Mouse (Mus musculus): ENCODE measurements around the gene Creg1. TPM values are rescaled to one million over a fixed set of nuclear protein-coding genes. Genes with fewer than 3 reads are reported as not detected.

The Creg1 gene
- total and polyA plus RNA-seq, 2 experiments from 2014 or later = 29.1 to 62.1 TPM

- Histone ChIP-seq H3K4me3 (ENCODE audit: low read depth, low read length) (no peak overlapping the region), H3K36me3 (replicated peaks; ENCODE audit: control insufficient read depth, insufficient read depth, low read length) (peaks cover 18% of the 10 kb centered on the region), H3K4me2 (ENCODE audit: low read depth, low read length) (no peak overlapping the region), H3K9ac (replicated peaks; ENCODE audit: low read depth, low read length) (no peak overlapping the region), H3K4me1 (ENCODE audit: control insufficient read depth, insufficient read depth) (no peaks in the 10 kb centered on the region), H3K27ac (ENCODE audit: low read depth) (no peak overlapping the region), H3K9me3 (replicated peaks; ENCODE audit: control insufficient read depth, low read length) (no peaks in the 10 kb centered on the region), H3K27me3 (ENCODE audit: control insufficient read depth, insufficient read depth, low read length) (no peaks in the 10 kb centered on the region)
- no peak for ATAC-seq (ENCODE audit: insufficient read depth, low read depth)
- WGBS = 69% methylated on average over 10 of the region's 10 CpGs
- DNase-seq (ENCODE audit: low spot score) = no peak
- no peak for TF ChIP-seq EP300 (IDR thresholded peaks at IDR 0.05; ENCODE audit: low read depth)
- TF ChIP-seq CTCF (IDR thresholded peaks at IDR 0.05; ENCODE audit: low read depth) = no peak
Observed at GRCm38 (mm10) chr1:165770181-165770759, 6.7 kb downstream of the Creg1 start.

- H3K36me3 ChIP-seq (replicated peaks; ENCODE audit: control insufficient read depth, insufficient read depth, low read length) = peaks cover 18% of the 10 kb centered on the region
- H3K4me1 ChIP-seq (ENCODE audit: control insufficient read depth, insufficient read depth) = no peaks in the 10 kb centered on the region
- H3K27ac ChIP-seq (ENCODE audit: low read depth) = no peak overlapping the region
- no peak overlapping the region for H3K4me3 ChIP-seq (ENCODE audit: low read depth, low read length)
- no peak overlapping the region for H3K9ac ChIP-seq (replicated peaks; ENCODE audit: low read depth, low read length)
- DNase-seq (ENCODE audit: low spot score) = peak; percentile 82
- H3K27me3 ChIP-seq (ENCODE audit: control insufficient read depth, insufficient read depth, low read length) = no peaks in the 10 kb centered on the region
- WGBS = 2% methylated on average over 12 of the region's 12 CpGs
- peak; percentile 71 for ATAC-seq (ENCODE audit: insufficient read depth, low read depth)
- TF ChIP-seq EP300 (IDR thresholded peaks at IDR 0.05; ENCODE audit: low read depth) = no peak
- TF ChIP-seq CTCF (IDR thresholded peaks at IDR 0.05; ENCODE audit: low read depth) = peak; percentile 84
- no peaks in the 10 kb centered on the region for H3K9me3 ChIP-seq (replicated peaks; ENCODE audit: control insufficient read depth, low read length)
- peak overlapping the region; percentile 24 for H3K4me2 ChIP-seq (ENCODE audit: low read depth, low read length)
Observed at GRCm38 (mm10) chr1:165771491-165771897, 7.9 kb downstream of the Creg1 start.

GRCm38 (mm10) chr1:165771998-165772397, 8.5 kb downstream of the Creg1 start:
- Histone ChIP-seq H3K4me3 (ENCODE audit: low read depth, low read length) (no peak overlapping the region), H3K9ac (replicated peaks; ENCODE audit: low read depth, low read length) (no peak overlapping the region), H3K4me1 (ENCODE audit: control insufficient read depth, insufficient read depth) (no peaks in the 10 kb centered on the region), H3K36me3 (replicated peaks; ENCODE audit: control insufficient read depth, insufficient read depth, low read length) (peaks cover 18% of the 10 kb centered on the region), H3K4me2 (ENCODE audit: low read depth, low read length) (peak overlapping the region; percentile 24), H3K27me3 (ENCODE audit: control insufficient read depth, insufficient read depth, low read length) (no peaks in the 10 kb centered on the region), H3K27ac (ENCODE audit: low read depth) (no peak overlapping the region), H3K9me3 (replicated peaks; ENCODE audit: control insufficient read depth, low read length) (no peaks in the 10 kb centered on the region)
- ATAC-seq (ENCODE audit: insufficient read depth, low read depth) = no peak; the same call in 1 of the 2 replicates
- WGBS = 43% methylated on average over 9 of the region's 9 CpGs
- DNase-seq (ENCODE audit: low spot score) = no peak
- TF ChIP-seq EP300 (IDR thresholded peaks at IDR 0.05; ENCODE audit: low read depth) (no peak), CTCF (IDR thresholded peaks at IDR 0.05; ENCODE audit: low read depth) (no peak)

- H3K27me3 ChIP-seq (ENCODE audit: control insufficient read depth, insufficient read depth, low read length) = no peaks in the 10 kb centered on the region
- no peaks in the 10 kb centered on the region for H3K9me3 ChIP-seq (replicated peaks; ENCODE audit: control insufficient read depth, low read length)
- TF ChIP-seq EP300 (IDR thresholded peaks at IDR 0.05; ENCODE audit: low read depth) (no peak), CTCF (IDR thresholded peaks at IDR 0.05; ENCODE audit: low read depth) (peak; percentile 74)
- ATAC-seq (ENCODE audit: insufficient read depth, low read depth) (no peak), DNase-seq (ENCODE audit: low spot score) (peak; percentile 46)
- H3K27ac ChIP-seq (ENCODE audit: low read depth) = no peak overlapping the region
- whole genome bisulfite sequencing = 49% methylated on average over 19 of the region's 19 CpGs
- H3K4me2 ChIP-seq (ENCODE audit: low read depth, low read length) = peak overlapping the region; percentile 50
- H3K36me3 ChIP-seq (replicated peaks; ENCODE audit: control insufficient read depth, insufficient read depth, low read length) = peaks cover 14% of the 10 kb centered on the region; the same call in 1 of the 2 replicates
- no peaks in the 10 kb centered on the region for H3K4me1 ChIP-seq (ENCODE audit: control insufficient read depth, insufficient read depth)
- H3K9ac ChIP-seq (replicated peaks; ENCODE audit: low read depth, low read length) = no peak overlapping the region
- H3K4me3 ChIP-seq (ENCODE audit: low read depth, low read length) = no peak overlapping the region
Observed at GRCm38 (mm10) chr1:165775518-165776294, 12.2 kb downstream of the Creg1 start.

- H3K9ac ChIP-seq (replicated peaks; ENCODE audit: low read depth, low read length) = peak overlapping the region; percentile 53
- no peak for TF ChIP-seq EP300 (IDR thresholded peaks at IDR 0.05; ENCODE audit: low read depth)
- peak; percentile 57 for TF ChIP-seq CTCF (IDR thresholded peaks at IDR 0.05; ENCODE audit: low read depth)
- 2% methylated on average over 13 of the region's 13 CpGs for WGBS
- H3K27ac ChIP-seq (ENCODE audit: low read depth) = no peak overlapping the region
- no peaks in the 10 kb centered on the region for H3K27me3 ChIP-seq (ENCODE audit: control insufficient read depth, insufficient read depth, low read length)
- no peaks in the 10 kb centered on the region for H3K36me3 ChIP-seq (replicated peaks; ENCODE audit: control insufficient read depth, insufficient read depth, low read length)
- DNase-seq (ENCODE audit: low spot score) (peak; percentile 45), ATAC-seq (ENCODE audit: insufficient read depth, low read depth) (peak; percentile 25; the same call in 1 of the 2 replicates)
- H3K9me3 ChIP-seq (replicated peaks; ENCODE audit: control insufficient read depth, low read length) = no peaks in the 10 kb centered on the region
- peak overlapping the region; percentile 85 for H3K4me2 ChIP-seq (ENCODE audit: low read depth, low read length)
- H3K4me1 ChIP-seq (ENCODE audit: control insufficient read depth, insufficient read depth) = no peaks in the 10 kb centered on the region
- peak overlapping the region; percentile 47 for H3K4me3 ChIP-seq (ENCODE audit: low read depth, low read length)
Observed at GRCm38 (mm10) chr1:165779954-165780585, 16.5 kb downstream of the Creg1 start.

All from heart, postnatal 0 days (tissue).